Mouse (Mus musculus): Measurements from ENCODE around the gene Elk3.

Gene Elk3

DNA sequence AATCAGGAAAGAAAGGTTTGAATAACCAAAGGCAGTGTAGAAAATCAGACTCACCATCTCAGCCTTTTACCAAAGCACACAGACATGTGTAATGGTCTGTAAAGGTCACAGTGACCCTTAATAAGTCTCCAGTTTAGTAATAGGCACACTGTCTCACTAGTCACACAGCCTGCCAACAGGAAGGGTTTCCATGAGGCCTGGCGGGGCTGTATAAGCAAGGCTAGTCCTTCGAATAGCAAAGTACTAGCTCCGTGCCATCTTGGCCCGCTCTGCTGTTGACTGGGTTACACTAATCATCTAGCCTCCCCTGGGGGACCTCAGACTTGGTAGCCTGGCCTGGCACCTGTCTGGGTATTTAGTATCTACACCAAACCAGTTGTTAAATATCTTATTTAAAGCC is 20.6 kb upstream of the Elk3 start:
- no peak for DNase-seq (ENCODE audit: low spot score)

DNA sequence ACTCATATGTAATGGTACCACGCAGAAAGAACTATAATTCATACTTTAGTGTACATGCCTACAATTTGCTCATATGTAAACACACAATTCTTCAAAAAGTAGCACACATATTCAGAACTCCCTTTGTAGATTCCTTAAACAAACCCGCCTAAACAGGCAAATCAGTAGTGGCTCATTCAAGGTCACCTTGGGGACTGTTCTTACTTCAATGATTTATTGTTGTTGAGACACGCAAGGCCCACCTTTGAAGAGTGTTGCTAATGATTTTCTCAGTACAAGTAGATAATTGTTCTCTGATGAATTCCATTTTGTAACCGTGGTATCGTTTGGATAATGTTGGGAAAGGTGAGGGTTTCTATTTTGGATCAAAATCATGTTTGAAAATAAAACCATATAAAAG is 17.4 kb upstream of the Elk3 start:
- no peak for DNase-seq (ENCODE audit: low spot score)

DNA sequence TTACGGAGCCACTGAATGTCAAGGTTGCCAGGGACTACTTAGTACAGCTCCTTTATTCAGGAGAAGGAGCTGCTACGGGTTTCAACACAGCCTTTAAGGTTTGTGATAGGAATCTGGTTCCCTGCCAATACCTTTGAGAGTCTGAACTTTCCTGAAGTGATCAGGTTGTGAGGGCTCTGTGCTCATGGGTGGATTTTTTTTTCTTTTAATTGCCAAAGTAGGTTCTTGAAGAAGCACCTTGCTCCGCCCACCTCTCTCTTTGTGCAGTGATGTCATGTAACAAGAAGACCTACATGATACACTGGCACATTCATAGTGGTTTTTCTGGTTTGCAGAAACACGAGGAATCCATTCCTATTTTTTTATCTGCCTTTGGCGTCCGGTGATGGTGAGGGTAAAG is 16.3 kb upstream of the Elk3 start:
- no peak for DNase-seq (ENCODE audit: low spot score)

DNA sequence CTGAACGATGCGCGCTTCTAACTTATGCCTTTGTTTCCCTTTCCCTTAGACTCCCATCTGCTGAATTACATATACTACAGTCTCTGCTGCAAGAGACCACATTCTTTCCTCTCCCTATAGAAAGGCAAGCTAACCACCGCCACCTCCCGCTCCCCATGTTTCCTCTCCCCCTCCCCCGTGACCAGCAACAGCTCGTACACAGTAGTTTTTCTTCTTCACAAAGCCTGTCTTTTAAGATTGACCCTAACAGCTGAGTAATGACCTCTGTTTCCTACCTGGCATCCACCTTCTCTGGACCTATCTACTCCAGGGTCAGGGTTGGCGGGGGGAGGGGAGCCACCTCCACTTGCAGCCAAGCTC is 15.8 kb upstream of the Elk3 start:
- no peak for DNase-seq (ENCODE audit: low spot score)

DNA sequence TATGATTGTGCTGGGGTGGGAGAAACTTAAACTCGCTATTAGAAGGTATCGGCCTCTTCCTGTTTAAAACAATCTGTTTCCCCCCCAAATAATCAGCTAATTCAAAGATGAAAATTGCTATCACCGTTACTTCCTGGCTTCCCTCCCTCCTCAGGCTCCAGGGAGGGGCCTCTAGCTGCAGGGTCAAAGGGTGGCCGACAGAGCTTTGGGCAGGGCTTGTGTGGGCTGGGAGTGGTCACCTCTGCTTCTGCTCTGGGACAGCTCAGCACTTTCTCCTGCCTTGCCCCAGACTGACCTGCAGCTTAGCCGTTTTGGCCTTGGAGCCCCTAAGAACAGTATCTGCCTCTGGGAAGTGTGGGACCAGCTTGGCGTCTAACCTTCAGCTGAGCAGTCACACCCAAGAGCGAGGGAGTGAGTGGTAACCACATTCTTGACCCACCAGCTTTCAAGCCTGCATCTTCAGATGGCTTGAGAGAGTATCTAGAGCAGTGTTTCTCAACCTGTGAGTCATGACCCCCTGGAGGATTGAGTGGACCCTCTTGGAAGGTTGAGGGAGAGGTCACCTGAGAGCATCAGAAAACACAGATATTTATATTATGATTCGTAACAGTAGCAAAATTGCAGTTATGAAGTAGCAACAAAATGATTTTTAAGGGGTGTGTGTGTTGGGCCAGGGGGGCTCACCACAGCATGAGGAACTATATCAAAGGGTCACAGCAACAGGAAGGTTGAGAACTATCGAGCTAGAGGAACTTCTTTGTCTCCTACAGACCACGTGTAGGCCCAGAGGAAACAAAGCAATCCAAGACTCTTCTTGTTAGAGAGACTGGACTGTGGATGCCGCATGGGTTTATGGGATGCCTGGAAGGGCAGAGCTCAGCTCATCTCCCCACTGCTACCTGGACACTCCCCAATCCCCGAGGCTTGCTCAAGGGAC is 15.1 kb upstream of the Elk3 start:
- no peak for DNase-seq (ENCODE audit: low spot score)

DNA sequence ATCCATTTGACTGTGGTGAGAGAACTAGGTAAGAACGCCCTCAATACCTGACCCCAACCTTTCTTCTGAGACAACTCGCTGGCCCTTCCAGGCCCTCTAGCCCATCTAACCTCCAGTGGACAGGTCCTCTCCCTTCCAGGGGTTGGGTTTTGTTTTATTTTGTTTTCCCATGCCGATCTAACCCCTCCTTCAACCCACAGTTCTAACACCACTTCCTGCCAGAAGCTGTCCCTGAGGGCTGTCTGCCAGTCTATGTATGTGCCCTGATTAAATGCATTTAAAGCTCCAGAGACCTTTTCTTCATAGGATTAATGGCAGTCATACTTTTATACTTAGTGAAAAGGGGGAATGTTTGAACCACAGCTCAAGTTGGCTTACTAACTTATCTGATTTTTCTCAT is 14.4 kb upstream of the Elk3 start:
- no peak for DNase-seq (ENCODE audit: low spot score)

DNA sequence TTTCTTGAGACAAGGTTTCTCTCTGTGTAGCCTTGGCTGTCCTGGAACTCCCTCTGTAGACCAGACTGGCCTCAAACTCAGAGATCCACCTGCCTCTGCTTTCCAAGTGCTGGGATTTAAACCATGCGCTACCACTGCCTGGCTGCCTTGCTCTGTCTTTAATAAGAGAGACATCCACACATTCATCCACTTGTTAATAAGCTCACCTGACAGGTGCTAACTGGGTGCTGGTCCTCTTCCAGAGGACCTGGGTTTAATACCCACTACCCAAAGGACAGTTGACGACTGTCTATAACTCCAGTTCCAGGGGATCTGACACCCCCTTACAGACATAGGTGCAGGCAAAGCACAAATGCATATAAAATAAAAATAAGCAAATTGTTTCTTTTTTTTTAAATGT is 13.5 kb upstream of the Elk3 start:
- DNase-seq (ENCODE audit: low spot score), result no peak

DNA sequence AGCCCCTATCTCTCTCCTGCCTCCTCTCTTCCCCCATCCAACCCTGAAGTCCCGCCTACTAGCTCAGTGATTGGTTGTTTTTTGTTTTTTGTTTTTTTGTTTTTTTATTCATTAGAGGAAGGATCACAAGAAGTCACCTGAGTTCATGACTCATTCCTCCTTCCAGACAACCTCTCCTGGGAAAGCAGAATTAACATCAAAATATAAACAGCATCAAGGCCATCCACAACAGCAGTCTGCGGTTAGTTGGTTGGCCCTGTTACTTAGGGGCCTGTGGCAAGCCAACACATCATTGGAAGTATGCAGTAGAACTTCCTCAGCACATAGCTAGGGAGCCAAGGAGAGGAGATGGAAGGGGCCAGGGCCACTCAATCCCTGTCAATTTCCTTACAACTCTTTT is 12.7 kb upstream of the Elk3 start:
- DNase-seq (ENCODE audit: low spot score), result no peak

DNA sequence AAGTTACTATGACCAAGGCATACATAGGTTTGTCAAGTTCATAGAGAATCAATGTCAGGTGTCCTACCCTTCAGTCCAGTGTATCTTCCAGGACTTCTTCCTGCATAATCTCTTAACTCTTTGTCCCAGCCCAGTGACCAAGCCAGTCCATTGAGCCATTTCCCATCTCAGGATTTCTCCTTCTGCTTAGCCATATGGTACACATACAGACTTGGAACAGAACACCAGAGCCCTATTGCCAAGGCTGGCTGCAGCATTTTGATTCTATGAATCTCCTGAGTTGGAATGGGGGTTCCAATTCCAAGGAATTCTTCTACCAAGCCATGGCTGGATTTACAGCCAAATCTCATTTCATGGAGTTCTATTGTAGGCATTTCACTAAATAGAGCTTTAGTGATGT is 10.8 kb upstream of the Elk3 start:
- DNase-seq (ENCODE audit: low spot score), result no peak

DNA sequence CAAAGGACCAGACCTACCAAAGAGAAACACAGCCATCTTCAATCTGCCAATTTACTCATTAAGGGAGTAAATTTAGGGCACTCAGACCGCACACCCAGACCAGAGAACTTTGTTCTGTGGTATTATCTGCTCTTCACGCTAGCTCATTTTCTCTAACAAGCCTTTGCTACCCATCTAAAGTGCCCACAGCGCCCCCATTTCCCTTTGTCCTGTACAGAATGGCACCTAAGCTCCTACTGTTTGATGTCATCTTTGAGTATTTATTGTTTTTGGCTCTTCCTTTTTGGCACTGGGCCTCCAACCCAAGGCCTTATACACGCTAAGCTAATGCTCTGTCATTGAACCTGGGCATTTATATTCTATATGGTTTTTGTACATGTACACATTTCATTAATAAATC is 9.2 kb upstream of the Elk3 start:
- DNase-seq (ENCODE audit: low spot score), result no peak

DNA sequence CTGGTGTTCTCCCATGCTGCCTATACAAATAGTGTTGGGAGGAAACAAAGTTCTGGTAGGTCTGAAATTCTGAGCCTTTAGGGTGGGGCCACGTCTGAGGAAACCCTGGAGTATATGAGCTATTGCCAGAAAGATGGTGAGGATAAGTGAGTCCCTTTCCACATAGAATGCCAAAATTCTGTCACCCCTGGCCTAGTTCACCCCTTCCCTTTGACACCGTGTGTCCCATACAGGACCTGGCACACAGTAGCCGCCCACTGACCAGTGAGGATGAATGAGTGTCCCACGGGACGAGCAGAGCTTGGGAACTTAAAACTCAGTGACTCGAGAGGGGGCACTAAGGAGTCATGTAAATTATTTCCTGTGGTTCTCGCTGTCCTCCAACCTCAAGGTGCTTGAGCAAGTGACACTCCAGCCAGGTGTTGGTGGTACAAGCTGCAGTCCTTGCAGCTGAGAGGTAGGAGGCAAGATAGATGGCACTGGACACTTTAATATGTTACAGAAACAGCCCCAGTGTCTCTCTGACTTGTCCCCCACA is 8.7 kb upstream of the Elk3 start:
- DNase-seq (ENCODE audit: low spot score), result no peak

DNA sequence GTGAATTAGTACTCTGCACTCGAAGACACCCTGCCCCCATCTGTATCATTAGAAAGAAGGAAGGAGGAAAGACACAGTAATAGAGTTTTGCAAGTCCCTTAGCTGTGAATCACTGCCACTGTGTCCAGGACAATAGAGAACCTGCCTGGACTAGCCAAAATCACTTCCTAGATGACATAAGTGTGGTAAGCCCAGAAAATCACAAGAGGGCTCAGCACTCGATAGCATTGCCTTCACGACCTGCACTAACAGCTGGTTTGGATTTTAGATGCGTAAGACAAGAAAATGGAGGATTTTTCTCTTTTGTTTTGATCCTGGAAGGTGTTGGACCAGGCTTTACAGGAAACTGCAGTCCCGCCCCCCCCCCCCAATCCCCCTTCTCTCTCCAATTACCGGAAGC is 6.0 kb upstream of the Elk3 start:
- DNase-seq (ENCODE audit: low spot score), result no peak

DNA sequence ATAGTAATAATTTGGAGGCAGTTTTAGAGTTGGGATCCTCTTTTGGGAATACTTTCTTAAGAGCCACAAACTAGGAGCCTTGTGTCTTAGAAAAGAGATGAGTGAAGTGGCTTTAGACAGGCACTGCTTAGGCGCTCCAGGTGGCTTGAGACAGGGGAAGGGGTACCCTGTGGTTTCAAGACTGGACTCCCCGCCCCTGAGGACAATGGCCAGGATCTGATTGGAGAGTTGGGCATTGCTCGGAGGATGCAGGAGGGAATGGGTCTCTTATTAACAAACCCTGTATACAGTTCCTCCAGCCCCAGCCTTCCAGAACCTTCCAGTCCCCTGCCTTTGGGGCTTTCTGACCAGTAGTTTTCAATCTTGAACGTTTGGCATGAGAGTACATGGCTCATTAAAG is 641 bp upstream of the Elk3 start:
- DNase-seq (ENCODE audit: low spot score), result no peak

DNA sequence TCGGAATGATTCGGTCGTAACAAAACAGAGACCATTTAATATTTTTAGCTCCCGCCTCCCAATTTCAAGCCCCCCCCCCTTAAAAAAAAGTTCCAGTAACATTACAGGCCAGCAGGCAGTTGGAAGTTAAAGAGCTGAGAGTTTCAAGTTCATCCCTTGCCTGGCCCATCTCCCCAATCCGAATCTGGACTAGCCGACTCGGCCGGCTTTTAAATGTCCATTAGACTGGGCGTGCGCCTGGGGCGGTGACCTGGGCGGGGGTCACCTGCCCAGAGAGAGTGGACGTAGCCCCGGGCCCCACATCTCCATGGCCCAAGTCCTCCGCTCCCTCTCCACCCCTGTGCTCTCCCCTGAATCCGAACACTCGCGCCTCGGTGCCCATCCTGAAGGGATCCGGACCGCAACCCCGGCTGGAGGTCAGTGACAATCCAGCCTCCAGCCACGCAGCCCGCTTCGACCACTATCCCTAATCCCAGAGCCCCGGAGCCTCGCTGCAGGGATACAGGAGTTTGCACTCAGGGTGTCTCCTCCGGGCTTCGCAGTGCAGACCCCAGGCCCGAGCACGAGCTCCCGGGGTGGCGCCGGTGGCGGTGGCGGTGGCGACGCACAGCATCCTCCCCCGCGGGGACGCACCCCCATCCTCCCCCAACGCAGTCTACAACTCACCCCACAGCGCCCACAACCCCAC is 857 bp downstream of the Elk3 start:
- DNase-seq (ENCODE audit: low spot score), result peak; percentile 56

DNA sequence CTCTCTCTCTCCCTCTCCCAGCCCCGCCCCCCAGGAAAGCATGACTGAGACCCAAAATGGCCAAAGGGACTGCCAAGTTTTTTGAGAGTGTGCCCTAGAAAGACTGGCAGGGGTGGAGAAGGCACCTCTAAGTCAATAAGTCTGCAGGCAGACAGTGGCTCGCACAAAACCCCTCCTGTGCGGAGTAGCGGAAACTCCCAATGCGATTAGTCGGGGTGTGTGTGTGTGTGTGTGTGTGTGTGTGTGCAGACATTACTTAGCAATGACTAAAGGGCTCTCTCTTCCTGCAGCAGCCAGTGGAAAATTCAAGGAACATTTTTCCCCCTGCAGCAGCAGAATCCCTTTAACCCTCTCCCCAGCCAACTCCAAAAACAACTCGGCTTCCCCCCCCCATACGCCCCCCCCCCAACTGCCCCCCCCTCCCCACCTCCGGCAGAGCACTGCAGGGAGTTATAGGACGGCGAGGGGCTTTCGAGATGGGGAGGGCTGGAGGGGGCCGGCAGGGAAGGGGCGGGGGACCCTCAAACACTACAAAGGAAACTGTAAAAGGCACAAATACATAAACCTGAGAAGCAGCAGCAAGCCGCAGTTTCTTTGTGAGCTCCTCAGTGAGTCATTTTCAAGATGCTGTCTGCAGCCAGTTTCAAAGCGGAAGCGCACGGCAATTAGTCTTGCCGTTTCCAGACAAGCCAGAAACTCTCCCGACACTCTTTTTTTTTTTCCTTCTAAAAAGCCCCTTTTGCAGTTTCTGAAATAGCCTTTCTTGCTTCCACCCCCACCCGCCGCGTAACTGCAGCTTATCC is 1.6 kb downstream of the Elk3 start:
- DNase-seq (ENCODE audit: low spot score), result peak; percentile 54

DNA sequence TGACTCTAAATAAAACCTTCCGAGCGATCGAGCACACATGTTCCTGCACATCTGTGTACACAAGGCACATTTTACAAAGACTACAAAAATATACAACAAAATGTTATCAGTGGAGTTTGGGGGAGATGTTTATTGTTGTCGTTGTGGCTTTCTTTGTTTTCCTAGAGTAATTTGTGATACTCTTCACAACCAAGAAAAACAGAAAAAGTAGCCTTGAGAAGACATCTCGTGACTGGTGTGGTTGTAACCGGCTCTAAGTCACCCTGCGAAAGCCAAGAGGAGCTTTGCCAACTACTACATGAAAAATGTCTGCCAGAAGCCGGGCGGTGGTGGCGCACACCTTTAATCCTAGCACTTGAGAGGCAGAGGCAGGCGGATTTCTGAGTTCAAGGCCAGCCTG is 4.6 kb downstream of the Elk3 start:
- no peak for DNase-seq (ENCODE audit: low spot score)

DNA sequence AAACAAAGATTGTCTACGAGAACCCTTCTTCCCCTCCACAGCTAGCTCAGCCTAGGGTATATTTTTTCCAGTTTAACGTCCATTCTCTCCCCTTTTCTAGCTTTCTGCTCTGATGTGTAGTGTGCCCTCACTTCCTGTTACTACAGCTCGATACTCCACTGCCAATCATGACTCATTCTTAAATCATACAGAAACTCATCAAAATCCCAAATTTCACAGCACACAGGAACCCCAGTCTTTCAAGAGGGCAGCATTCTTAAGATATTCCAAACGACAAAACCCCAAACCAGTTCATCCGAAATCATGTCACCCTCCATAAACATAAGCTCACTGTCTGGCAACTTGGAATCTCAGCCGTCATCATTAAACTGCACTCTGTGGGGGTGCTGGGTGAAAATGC is 5.0 kb downstream of the Elk3 start:
- no peak for DNase-seq (ENCODE audit: low spot score)

DNA sequence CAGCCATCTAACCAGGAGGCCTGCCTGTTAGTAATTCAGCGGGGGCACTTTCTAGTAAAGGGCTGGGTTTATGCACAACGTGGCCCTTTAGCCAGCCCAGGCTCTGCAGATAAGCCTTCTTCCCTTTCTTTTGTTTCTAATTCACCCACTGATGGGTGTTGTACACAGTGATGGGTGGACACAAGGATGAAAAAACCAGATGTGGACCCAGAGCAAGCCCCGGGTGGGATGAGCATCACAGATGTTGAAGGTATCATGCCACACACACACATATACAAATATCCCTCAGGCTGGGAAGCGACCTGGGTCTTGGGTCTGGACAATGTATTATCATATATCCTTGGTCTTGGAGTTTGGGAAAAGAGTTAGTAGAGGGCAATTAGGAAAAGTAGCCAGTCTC is 7.7 kb downstream of the Elk3 start:
- DNase-seq (ENCODE audit: low spot score), result no peak

DNA sequence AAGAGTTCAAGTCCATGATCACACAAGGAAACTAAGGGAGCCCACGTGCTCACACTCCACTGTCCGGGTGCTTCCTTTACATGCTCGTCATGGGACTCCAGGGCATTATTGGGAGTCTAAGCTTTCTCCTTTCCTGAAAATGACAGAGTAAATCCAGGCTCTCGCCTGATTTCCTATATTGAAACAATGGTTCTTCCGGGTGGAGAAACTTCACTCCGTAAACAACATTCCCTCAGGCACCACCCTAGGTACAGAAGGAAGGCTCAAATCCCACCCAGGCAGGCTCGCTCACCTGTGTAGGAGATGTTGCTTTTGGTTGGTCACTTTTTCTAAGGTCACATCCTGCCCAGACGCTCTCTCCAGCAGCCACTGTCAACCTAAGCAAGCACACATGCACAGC is 9.1 kb downstream of the Elk3 start:
- DNase-seq (ENCODE audit: low spot score), result no peak

DNA sequence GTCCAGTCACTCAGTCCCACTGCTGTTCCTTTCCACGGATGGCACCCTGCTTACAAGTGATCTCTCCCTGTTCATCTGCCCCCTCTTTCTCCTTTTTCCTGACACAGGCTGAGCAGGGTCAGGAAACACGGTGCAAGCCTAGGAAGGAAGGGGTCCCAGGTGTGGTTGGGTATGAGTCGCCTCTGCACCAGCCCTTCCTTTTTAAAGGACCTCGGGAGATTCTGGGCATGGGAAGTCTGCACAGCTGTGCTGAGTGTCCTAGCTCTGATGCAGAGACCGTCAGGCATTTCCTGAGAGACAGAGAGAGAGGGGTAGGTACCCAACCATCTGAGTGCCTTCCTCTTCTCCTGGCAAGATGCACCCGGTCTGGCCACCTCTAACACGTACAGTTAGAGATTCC is 12.7 kb downstream of the Elk3 start:
- no peak for DNase-seq (ENCODE audit: low spot score)

DNA sequence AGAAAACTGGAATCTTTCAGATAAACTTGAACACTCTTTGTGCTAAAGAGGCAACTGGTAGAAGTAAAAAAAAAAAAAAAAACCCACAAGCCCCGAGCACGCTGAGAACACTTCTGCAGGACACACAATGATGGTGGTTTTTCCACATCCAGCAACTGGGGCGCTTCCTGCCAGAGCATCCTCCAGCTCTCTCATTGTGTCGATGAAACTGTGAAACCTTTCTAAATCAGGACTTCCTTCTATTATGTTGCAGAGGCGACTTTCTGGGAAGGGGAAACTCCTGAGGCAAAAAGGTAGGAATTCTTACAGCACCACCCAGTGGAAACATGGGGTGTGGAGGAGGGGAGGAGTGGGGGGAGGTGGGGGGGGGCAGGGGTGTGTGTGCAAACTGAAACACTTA is 13.2 kb downstream of the Elk3 start:
- no peak for DNase-seq (ENCODE audit: low spot score)

DNA sequence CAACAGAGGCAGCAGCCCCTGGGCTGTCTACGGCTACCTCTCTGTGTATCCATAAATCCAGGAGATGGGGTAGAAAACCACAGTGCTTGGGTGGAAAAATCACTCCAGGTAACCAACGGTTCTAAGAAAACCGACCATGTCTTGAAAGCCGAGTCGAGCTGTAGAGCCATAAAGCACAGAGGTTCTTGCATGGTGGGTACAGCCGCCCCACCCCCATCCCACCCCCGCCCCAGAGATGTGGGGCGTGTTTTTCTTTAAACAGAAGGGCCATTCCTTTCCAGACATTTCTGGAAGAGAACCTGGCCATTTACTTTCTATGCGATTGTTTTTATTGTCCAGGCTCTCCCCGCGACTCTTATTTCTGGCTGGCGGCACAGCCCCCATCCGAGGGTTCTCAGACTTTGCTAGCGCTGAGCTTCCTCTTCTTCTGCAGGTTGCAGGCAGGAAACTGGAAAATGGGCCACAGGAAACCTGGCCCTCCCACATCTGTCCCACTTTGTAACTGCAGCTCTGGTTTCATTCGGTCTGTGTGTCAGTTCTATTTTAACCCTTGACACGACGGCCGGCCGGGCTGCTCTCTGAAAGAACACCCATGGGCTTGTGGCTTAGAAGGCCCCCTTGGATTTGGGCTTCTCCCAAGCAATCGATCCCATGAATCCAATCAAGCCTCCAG is 16.3 kb downstream of the Elk3 start:
- no peak for DNase-seq (ENCODE audit: low spot score)

Measured in testis, postnatal 10 days (tissue).